Mouse (Mus musculus) small intestine, adult 2 months (tissue): ENCODE results near the gene Rhou.

ENCODE experiments used
- CTCF ChIP-seq: fragments of 200-500 bp; IDR thresholded peaks from 2 replicates; pipeline ENCODE4 v1.5.1; 2012; ENCODE audit warnings: low read depth, mild to moderate bottlenecking, control low read depth, inconsistent platforms, low read length, moderate library complexity, mixed read lengths; ENCODE audit not compliant: insufficient replicate concordance, insufficient read length; ENCODE audit errors: extremely low read depth
- POLR2A ChIP-seq: fragments of 200-500 bp; IDR thresholded peaks from 2 replicates; pipeline ENCODE4 v1.6.1; 2012; ENCODE audit warnings: low read depth, mild to moderate bottlenecking, control low read depth, inconsistent platforms, low read length, moderate library complexity

DNA sequence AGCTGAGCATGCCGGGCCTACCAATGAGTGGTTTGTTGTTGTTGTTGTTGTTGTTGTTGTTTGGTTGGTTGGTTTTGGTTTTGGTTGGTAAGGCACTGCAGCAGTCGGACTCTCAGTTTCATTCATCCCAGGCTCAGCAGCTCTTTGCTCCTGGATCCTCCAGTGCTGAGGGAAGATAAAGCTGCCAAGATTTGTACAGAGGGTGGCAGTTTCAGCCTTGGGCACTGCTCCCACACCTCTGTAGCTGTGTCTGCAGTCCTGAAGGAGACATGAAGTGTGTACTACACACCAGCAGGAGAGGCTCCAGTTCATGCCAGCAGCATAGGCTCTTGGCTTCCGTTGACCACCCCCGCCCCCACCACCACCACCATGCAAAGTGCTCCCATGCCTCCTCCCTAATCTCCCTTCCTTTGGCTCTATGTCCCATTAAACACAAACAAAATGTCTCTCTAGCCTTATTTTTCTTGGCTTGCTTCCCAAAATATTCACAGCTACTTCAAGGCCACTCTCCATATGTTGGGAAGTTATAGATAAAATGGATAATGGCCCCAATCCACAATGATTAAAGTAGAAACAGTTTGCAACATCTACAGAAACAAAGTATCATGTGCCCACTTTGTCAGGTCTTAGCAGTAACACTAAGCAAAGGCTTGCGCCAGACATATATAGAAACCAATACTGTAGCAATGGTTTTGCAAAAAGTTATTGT, 2.2 kb upstream of the Rhou start:
- TF ChIP-seq CTCF: no peak
- TF ChIP-seq POLR2A: no peak
